Mouse (Mus musculus): ENCODE measurements at regions not wholly inside any gene's neighbourhood (a gene's known extent, or its start where the extent isn't known, plus 50 kb on each side); places are given as distances from the start of the nearest gene placed in this dataset.

- Histone ChIP-seq H3K4me3 (replicated peaks in 1 of 3; ENCODE audit: low read depth in 2 of 3, low read length in 2 of 3, poor library complexity in 1 of 3) (no peak overlapping the region), H3K9ac (ENCODE audit: insufficient read depth, low read depth) (no peak overlapping the region), H3K4me2 (ENCODE audit: insufficient read depth, low read depth, poor library complexity, severe bottlenecking) (no peak overlapping the region), H3K79me2 (replicated peaks; ENCODE audit: control insufficient read depth, extremely low read depth, insufficient read depth, poor library complexity, severe bottlenecking) (no peaks in the 10 kb centered on the region), H3K27me3 (replicated peaks) (peaks cover 2% of the 10 kb centered on the region), H3K9me3 (replicated peaks; ENCODE audit: low read length) (peaks cover 4% of the 10 kb centered on the region), H3K4me1 (ENCODE audit: control insufficient read depth in 1 of 2, insufficient read depth in 2 of 2) (0 out of 4 replicates have a peak, but pooled peaks cover 0 to 4% of the 10 kb centered on the region in 2 experiments), H3K36me3 (replicated peaks in 1 of 2; ENCODE audit: control insufficient read depth in 1 of 2, insufficient read depth in 1 of 2, low read length in 1 of 2) (no peaks in the 10 kb centered on the region), H3K27ac (ENCODE audit: insufficient read depth, low read depth) (no peak overlapping the region)
- dilution Hi-C loops (cut with MboI; ENCODE audit: extremely low pct_ligation_motif_present, extremely low pct_unique_long_range_greater_than_20kb, low sequenced_read_pairs), result no loop called here
- TF ChIP-seq HCFC1 (IDR thresholded peaks at IDR 0.05; ENCODE audit: low read depth, low read length) (no peak), NELFE (IDR thresholded peaks at IDR 0.05; ENCODE audit: low read depth, low read length) (no peak), MAZ (IDR thresholded peaks at IDR 0.05; ENCODE audit: low read depth, low read length) (no peak), NRF1 (IDR thresholded peaks at IDR 0.05; ENCODE audit: low read depth, low read length) (no peak), SMC3 (IDR thresholded peaks at IDR 0.05; ENCODE audit: low read depth, low read length) (no peak), ZNF384 (IDR thresholded peaks at IDR 0.05; ENCODE audit: low read depth, low read length) (no peak), ETS1 (conservative IDR thresholded peaks at IDR 0.05; ENCODE audit: low read depth, low read length) (no peak), POLR2A (IDR thresholded peaks at IDR 0.05; ENCODE audit: low read depth, low read length) (no peak), PAX5 (IDR thresholded peaks at IDR 0.05; ENCODE audit: low read length) (no peak), CHD1 (IDR thresholded peaks at IDR 0.05; ENCODE audit: low read depth, low read length) (no peak), JUN (IDR thresholded peaks at IDR 0.05; ENCODE audit: insufficient read depth, low read depth, low read length) (no peak), ELF1 (IDR thresholded peaks at IDR 0.05; ENCODE audit: low read depth, low read length) (no peak), SIN3A (IDR thresholded peaks at IDR 0.05; ENCODE audit: low read length) (no peak)
- in situ Hi-C loops (cut with MboI; ENCODE audit: low pct_ligation_motif_present, low pct_unique_long_range_greater_than_20kb, low sequenced_read_pairs), result loop anchor here (25.0 kb wide), 1 partner anchor 576 kb away; no protein-coding TSS in a partner anchor
- DNase-seq (ENCODE audit: extremely low read depth), result no peak
These were observed 111.7 kb upstream of the Rcn1 start for GRCm38 (mm10) chr2:105510816-105511215.

GRCm38 (mm10) chr2:105511690-105512089, 112.6 kb upstream of the Rcn1 start:
- Histone ChIP-seq H3K27me3 (replicated peaks) (peaks cover 2% of the 10 kb centered on the region), H3K4me2 (ENCODE audit: insufficient read depth, low read depth, poor library complexity, severe bottlenecking) (no peak overlapping the region), H3K36me3 (replicated peaks in 1 of 2; ENCODE audit: control insufficient read depth in 1 of 2, insufficient read depth in 1 of 2, low read length in 1 of 2) (no peaks in the 10 kb centered on the region), H3K4me3 (replicated peaks in 1 of 3; ENCODE audit: low read depth in 2 of 3, low read length in 2 of 3, poor library complexity in 1 of 3) (no peak overlapping the region), H3K4me1 (ENCODE audit: control insufficient read depth in 1 of 2, insufficient read depth in 2 of 2) (0 out of 4 replicates have a peak, but pooled peaks cover 0 to 4% of the 10 kb centered on the region in 2 experiments), H3K9me3 (replicated peaks; ENCODE audit: low read length) (peaks cover 4% of the 10 kb centered on the region), H3K9ac (ENCODE audit: insufficient read depth, low read depth) (no peak overlapping the region), H3K79me2 (replicated peaks; ENCODE audit: control insufficient read depth, extremely low read depth, insufficient read depth, poor library complexity, severe bottlenecking) (no peaks in the 10 kb centered on the region), H3K27ac (ENCODE audit: insufficient read depth, low read depth) (no peak overlapping the region)
- DNase-seq (ENCODE audit: extremely low read depth), result no peak
- TF ChIP-seq MXI1 (IDR thresholded peaks at IDR 0.05; ENCODE audit: low read depth, low read length), result no peak
- no peak for TF ChIP-seq GABPA (IDR thresholded peaks at IDR 0.05; ENCODE audit: insufficient replicate concordance, low read depth, low read length)
- TF ChIP-seq USF1 (IDR thresholded peaks at IDR 0.05; ENCODE audit: low read depth, low read length), result no peak
- no peak for TF ChIP-seq BHLHE40 (IDR thresholded peaks at IDR 0.05; ENCODE audit: low read depth, low read length)
- TF ChIP-seq RCOR1 (conservative IDR thresholded peaks at IDR 0.05; ENCODE audit: low read depth, low read length), result no peak
- no peak for TF ChIP-seq CTCF (conservative IDR thresholded peaks at IDR 0.05 in 1 of 2, IDR thresholded peaks at IDR 0.05 in 1 of 2; ENCODE audit: low read depth in 2 of 2, low read length in 2 of 2)
- no peak for TF ChIP-seq POLR2A (IDR thresholded peaks at IDR 0.05; ENCODE audit: low read depth, low read length)
- TF ChIP-seq EP300 (IDR thresholded peaks at IDR 0.05; ENCODE audit: low read length), result no peak
- TF ChIP-seq KAT2A (IDR thresholded peaks at IDR 0.05; ENCODE audit: insufficient replicate concordance, low read length), result no peak
- no peak for TF ChIP-seq ELF1 (IDR thresholded peaks at IDR 0.05; ENCODE audit: low read depth, low read length)
- TF ChIP-seq CHD2 (IDR thresholded peaks at IDR 0.05; ENCODE audit: low read length), result no peak
- TF ChIP-seq TBP (conservative IDR thresholded peaks at IDR 0.05; ENCODE audit: low read depth, low read length), result no peak
- TF ChIP-seq MYC (IDR thresholded peaks at IDR 0.05; ENCODE audit: low read depth, low read length), result no peak
- TF ChIP-seq HCFC1 (IDR thresholded peaks at IDR 0.05; ENCODE audit: low read depth, low read length), result no peak
- no peak for TF ChIP-seq NELFE (IDR thresholded peaks at IDR 0.05; ENCODE audit: low read depth, low read length)
- dilution Hi-C loops (cut with MboI; ENCODE audit: extremely low pct_ligation_motif_present, extremely low pct_unique_long_range_greater_than_20kb, low sequenced_read_pairs) (no loop called here), in situ Hi-C loops (cut with MboI; ENCODE audit: low pct_ligation_motif_present, low pct_unique_long_range_greater_than_20kb, low sequenced_read_pairs) (loop anchor here (25.0 kb wide), 1 partner anchor 576 kb away; no protein-coding TSS in a partner anchor)
